Mouse (Mus musculus) monocyte, adult 2 months (primary cell): ENCODE measurements at regions not wholly inside any gene's neighbourhood (a gene's known extent, or its start where the extent isn't known, plus 50 kb on each side); places are given as distances from the start of the nearest gene placed in this dataset.

ENCODE experiments used
- DNase-seq, 2 experiments: peaks; one replicate each; pipeline ENCODE4 v3.0.0; 2022; ENCODE audit warnings: low spot score in 2 of 2, low read depth in 1 of 2

- no peak for DNase-seq
These were observed 147.0 kb upstream of the Id2 start for GRCm38 (mm10) chr12:25243901-25244300.

- DNase-seq: peak in 1 of 2 experiments; percentile 20
These were observed 145.4 kb upstream of the Id2 start for GRCm38 (mm10) chr12:25242369-25242768.

- no peak for DNase-seq
These were observed 144.7 kb upstream of the Id2 start for GRCm38 (mm10) chr12:25241675-25242074.

- no peak for DNase-seq
These were observed 143.9 kb upstream of the Id2 start for GRCm38 (mm10) chr12:25240796-25241195.

- peak in 1 of 2 experiments; percentile 36 for DNase-seq
These were observed 143.2 kb upstream of the Id2 start for GRCm38 (mm10) chr12:25240142-25240541.

GRCm38 (mm10) chr12:25235071-25235470 is 138.1 kb upstream of the Id2 start:
- no peak for DNase-seq

- DNase-seq: no peak
These were observed 137.7 kb upstream of the Id2 start for GRCm38 (mm10) chr12:25234636-25235035.

- DNase-seq: no peak
These were observed 136.1 kb upstream of the Id2 start for GRCm38 (mm10) chr12:25233027-25233535.

- no peak for DNase-seq
These were observed 135.6 kb upstream of the Id2 start for GRCm38 (mm10) chr12:25232358-25233026.

GRCm38 (mm10) chr12:25228708-25229107 is 131.8 kb upstream of the Id2 start:
- DNase-seq: no peak

- no peak for DNase-seq
These were observed 130.8 kb upstream of the Id2 start for GRCm38 (mm10) chr12:25227736-25228135.

- no peak for DNase-seq
These were observed 127.7 kb upstream of the Id2 start for GRCm38 (mm10) chr12:25224644-25225043.

GRCm38 (mm10) chr12:25224201-25224600 is 127.3 kb upstream of the Id2 start:
- DNase-seq: no peak

GRCm38 (mm10) chr12:25223539-25223938 is 126.6 kb upstream of the Id2 start:
- DNase-seq: no peak

GRCm38 (mm10) chr12:25220780-25221106 is 123.8 kb upstream of the Id2 start:
- no peak for DNase-seq

GRCm38 (mm10) chr12:25220096-25220779 is 123.3 kb upstream of the Id2 start:
- DNase-seq: no peak

- DNase-seq: no peak
These were observed 122.6 kb upstream of the Id2 start for GRCm38 (mm10) chr12:25219546-25219945.

GRCm38 (mm10) chr12:25216792-25217516 is 120.0 kb upstream of the Id2 start:
- no peak for DNase-seq

GRCm38 (mm10) chr12:25215266-25215665 is 118.3 kb upstream of the Id2 start:
- DNase-seq: no peak

GRCm38 (mm10) chr12:25213782-25214478 is 117.0 kb upstream of the Id2 start:
- DNase-seq: peak in 1 of 2 experiments; percentile 39

- no peak for DNase-seq
These were observed 114.4 kb upstream of the Id2 start for GRCm38 (mm10) chr12:25211331-25211730.
